Comparison of ENCODE assay signal across 8 mouse cellular contexts in the genomic region with DNA sequence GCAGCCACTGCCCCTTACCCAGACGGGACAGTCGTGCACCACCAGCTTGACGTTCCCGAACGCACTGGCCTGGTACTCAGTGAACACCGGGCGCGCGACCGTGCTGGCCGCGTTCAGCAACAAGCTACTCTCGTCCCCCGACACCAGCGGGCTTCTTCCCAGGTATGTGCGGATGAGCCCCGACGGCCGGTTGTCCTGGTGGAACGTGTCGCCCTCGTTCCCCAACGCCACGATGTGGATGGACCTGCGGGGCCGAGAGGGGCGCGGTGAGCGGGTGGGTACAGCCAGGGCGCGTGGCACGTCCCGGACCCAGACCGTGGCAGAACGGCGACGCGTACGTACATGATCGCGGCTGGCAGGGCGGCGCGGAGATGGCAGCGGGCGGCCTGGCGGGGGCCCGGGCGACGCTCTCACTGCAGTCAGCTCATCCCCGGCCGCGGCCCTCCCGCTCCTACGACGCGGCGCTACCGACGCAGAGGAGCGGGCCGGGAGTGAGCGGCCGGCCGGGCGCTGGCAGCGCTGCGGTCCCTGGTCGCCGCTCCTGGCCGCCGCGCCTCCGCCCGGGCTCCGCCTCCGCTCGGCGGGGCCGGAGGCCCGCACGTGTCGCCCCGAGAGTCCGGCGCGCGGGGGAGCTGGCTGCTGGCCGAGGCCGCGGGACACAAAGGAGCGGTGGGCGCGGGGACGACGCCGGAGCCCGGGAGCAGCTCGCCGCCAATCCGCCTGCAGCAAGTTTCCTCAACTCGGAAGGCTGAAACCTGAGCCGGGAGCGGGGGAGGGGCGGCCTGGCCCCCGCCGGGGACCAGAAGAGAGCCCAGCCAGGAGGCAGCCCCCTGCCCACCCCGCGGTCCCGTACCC. TPM values are rescaled to one million over a fixed set of nuclear protein-coding genes. Genes with fewer than 3 reads are reported as not detected.
DNase-seq lines count a peak whose midpoint lies in the region; ATAC-seq and TF ChIP-seq lines count a peak whose summit lies in the region.

A gene (minus strand): TSS at position 737 of the 855 bp plus-strand sequence.

- DNase-seq in brain, adult 2 months (ENCODE audit: low read depth, low spot score), result peak; percentile 76
- DNase-seq in heart, embryonic 10.5 days (ENCODE audit: low spot score), result peak; percentile 93
- DNase-seq in kidney, adult 9 months, result peak; percentile 52
- DNase-seq in limb, embryonic 14.5 days (ENCODE audit: low spot score), result peak; percentile 88
- peak; percentile 33 to 75 for DNase-seq in spleen, postnatal 4 days (ENCODE audit: low spot score in 2 of 2)

- peak; percentile 62; the same call in 1 of the 2 replicates for TF ChIP-seq POLR2A in limb, embryonic 14.5 days (IDR thresholded peaks at IDR 0.05; ENCODE audit: borderline replicate concordance, extremely low read depth, insufficient read depth, insufficient read length)

- WGBS in embryonic facial prominence, embryonic 15.5 days, result under 1% methylated on average over 101 of the region's 110 CpGs
- under 1% methylated on average over 88 of the region's 110 CpGs for WGBS in heart, embryonic 10.5 days
- under 1% methylated on average over 56 of the region's 110 CpGs for WGBS in limb, embryonic 14.5 days
- under 1% methylated on average over 84 of the region's 110 CpGs for WGBS in midbrain, embryonic 16.5 days

- peak within 1 kb of the TSS; percentile 85 for H3ac ChIP-seq in C2C12 (ENCODE audit: control insufficient read depth, insufficient read length, low read depth)

- peak; percentile 89 for ATAC-seq in embryonic facial prominence, embryonic 15.5 days (ENCODE audit: insufficient number of reproducible peaks, low FRiP score, low TSS enrichment, low read depth)
- peak; percentile 91 for ATAC-seq in limb, embryonic 14.5 days (ENCODE audit: low FRiP score, low read depth)
- ATAC-seq in midbrain, embryonic 16.5 days, result peak; percentile 92

- no peaks in the 10 kb centered on the region for H3K9me3 ChIP-seq in embryonic facial prominence, embryonic 15.5 days (replicated peaks)
- H3K9me3 ChIP-seq in heart, embryonic 10.5 days, result no peaks in the 10 kb centered on the region
- H3K9me3 ChIP-seq in limb, embryonic 14.5 days (ENCODE audit: control insufficient read depth, low read length), result no peaks in the 10 kb centered on the region
- no peaks in the 10 kb centered on the region for H3K9me3 ChIP-seq in midbrain, embryonic 16.5 days (replicated peaks; ENCODE audit: control insufficient read depth, low read length, poor library complexity, severe bottlenecking)

- H3K27me3 ChIP-seq in C2C12 (ENCODE audit: control insufficient read depth, insufficient read depth, insufficient read length), result no peaks in the 10 kb centered on the region
- no peaks in the 10 kb centered on the region for H3K27me3 ChIP-seq in embryonic facial prominence, embryonic 15.5 days
- H3K27me3 ChIP-seq in heart, embryonic 10.5 days (ENCODE audit: insufficient read depth, poor library complexity, severe bottlenecking), result no peaks in the 10 kb centered on the region
- no peaks in the 10 kb centered on the region for H3K27me3 ChIP-seq in limb, embryonic 14.5 days (ENCODE audit: control insufficient read depth, insufficient read depth, low read length)
- H3K27me3 ChIP-seq in midbrain, embryonic 16.5 days (ENCODE audit: control insufficient read depth, insufficient read depth, low read depth, low read length), result no peaks in the 10 kb centered on the region

- H3K79me3 ChIP-seq in C2C12 (ENCODE audit: low read depth), result peaks cover 38% of the 10 kb centered on the region

- H3K9ac ChIP-seq in embryonic facial prominence, embryonic 15.5 days, result peak within 1 kb of the TSS; percentile 87
- peak within 1 kb of the TSS; percentile 99 for H3K9ac ChIP-seq in limb, embryonic 14.5 days (ENCODE audit: low read depth, low read length, severe bottlenecking)
- peak within 1 kb of the TSS; percentile 90 for H3K9ac ChIP-seq in midbrain, embryonic 16.5 days (ENCODE audit: low read depth, low read length)

- peak within 1 kb of the TSS; percentile 98 for H3K27ac ChIP-seq in embryonic facial prominence, embryonic 15.5 days (replicated peaks)
- H3K27ac ChIP-seq in heart, embryonic 10.5 days, result peak within 1 kb of the TSS; percentile 99
- peak within 1 kb of the TSS; percentile 100 for H3K27ac ChIP-seq in limb, embryonic 14.5 days (replicated peaks; ENCODE audit: low read depth, low read length)
- peak within 1 kb of the TSS; percentile 97 for H3K27ac ChIP-seq in midbrain, embryonic 16.5 days (ENCODE audit: low read length)

- H3K79me2 ChIP-seq in C2C12 (ENCODE audit: control insufficient read depth, insufficient read depth), result peaks cover 46% of the 10 kb centered on the region

- peak within 1 kb of the TSS; percentile 74 for H3K4me3 ChIP-seq in C2C12 (ENCODE audit: insufficient read depth, poor library complexity, severe bottlenecking)
- H3K4me3 ChIP-seq in embryonic facial prominence, embryonic 15.5 days (replicated peaks), result peak within 1 kb of the TSS; percentile 84
- H3K4me3 ChIP-seq in heart, embryonic 10.5 days, result peak within 1 kb of the TSS; percentile 86
- peak within 1 kb of the TSS; percentile 88 for H3K4me3 ChIP-seq in limb, embryonic 14.5 days (replicated peaks; ENCODE audit: low read length)
- peak within 1 kb of the TSS; percentile 70 for H3K4me3 ChIP-seq in midbrain, embryonic 16.5 days (ENCODE audit: low read depth, low read length)

- H3K4me1 ChIP-seq in embryonic facial prominence, embryonic 15.5 days, result peaks cover 16% of the 10 kb centered on the region
- peaks cover 7% of the 10 kb centered on the region for H3K4me1 ChIP-seq in heart, embryonic 10.5 days
- peaks cover 12% of the 10 kb centered on the region for H3K4me1 ChIP-seq in limb, embryonic 14.5 days (ENCODE audit: control insufficient read depth, insufficient read depth, low read length)
- peaks cover 21% of the 10 kb centered on the region for H3K4me1 ChIP-seq in midbrain, embryonic 16.5 days (ENCODE audit: control insufficient read depth, insufficient read depth, low read length)

- peak within 1 kb of the TSS; percentile 54 for H3K4me2 ChIP-seq in embryonic facial prominence, embryonic 15.5 days (replicated peaks)
- peak within 1 kb of the TSS; percentile 72 for H3K4me2 ChIP-seq in limb, embryonic 14.5 days (replicated peaks; ENCODE audit: low read depth, low read length, severe bottlenecking)
- H3K4me2 ChIP-seq in midbrain, embryonic 16.5 days (ENCODE audit: low read length), result peak within 1 kb of the TSS; percentile 58

- peaks cover 14% of the 10 kb centered on the region for H3K36me3 ChIP-seq in C2C12 (ENCODE audit: control insufficient read depth, insufficient read depth)
- H3K36me3 ChIP-seq in embryonic facial prominence, embryonic 15.5 days, result peaks cover 15% of the 10 kb centered on the region
- H3K36me3 ChIP-seq in heart, embryonic 10.5 days, result peaks cover 14% of the 10 kb centered on the region
- peaks cover 10% of the 10 kb centered on the region for H3K36me3 ChIP-seq in limb, embryonic 14.5 days (ENCODE audit: control insufficient read depth, insufficient read depth, low read length)
- H3K36me3 ChIP-seq in midbrain, embryonic 16.5 days (ENCODE audit: control insufficient read depth, insufficient read depth, low read length), result peaks cover 4% of the 10 kb centered on the region

- no peak for TF ChIP-seq CTCF in C2C12 (IDR thresholded peaks at IDR 0.05; ENCODE audit: control insufficient read depth, insufficient read depth, insufficient read length)

TF ChIP-seq in C2C12, 6 proteins besides CTCF, POLR2A, EP300 and RAD21:
- no peak for TF ChIP-seq MAX (IDR thresholded peaks at IDR 0.05)
- TF ChIP-seq MYOG (IDR thresholded peaks at IDR 0.05; ENCODE audit: control insufficient read depth, extremely low read depth, insufficient read length), result no peak
- TF ChIP-seq USF1 (IDR thresholded peaks at IDR 0.05; ENCODE audit: low read depth), result no peak

RNA-seq across cellular contexts. Expression of the gene that starts here (rescaled TPM):
- 10.1 TPM for polyA plus RNA-seq in C2C12 (2012; fragmentation: generic; extraction: Trizol)
- polyA plus RNA-seq in embryonic facial prominence, embryonic 15.5 days (2015; fragmentation: Nextera tagmentation; extraction: Ambion mirVana), result 31.1 and 32.6 TPM in 2 replicates
- 21.7 and 27.4 TPM in 2 replicates for polyA plus RNA-seq in heart, embryonic 10.5 days (2016; fragmentation: Nextera tagmentation; extraction: Ambion mirVana)
- 30.7 and 31.7 TPM in 2 replicates for polyA plus RNA-seq in limb, embryonic 14.5 days (2012; rRNA removed)
- 53.3 and 56.7 TPM in 2 replicates for polyA plus RNA-seq in limb, embryonic 14.5 days (2014; fragmentation: Nextera tagmentation; extraction: Ambion mirVana)
- polyA plus RNA-seq in midbrain, embryonic 16.5 days (2015; fragmentation: Nextera tagmentation; extraction: Ambion mirVana), result 19.2 and 22.3 TPM in 2 replicates

Comparison
In these comparisons a context has a peak if more than half of its experiments do, and no peak if none do; other contexts are left out.
1. Peak in every context shown above with its lines: DNase-seq, ATAC-seq, H3K4me3 ChIP-seq and H3K27ac ChIP-seq.